Mouse (Mus musculus) kidney, postnatal 10 days (tissue): Measurements from ENCODE around the gene Eml3.
"Not testable (repeated sequence)": the region's sequence is repeated elsewhere in the genome, so short reads cannot be mapped to it uniquely, and the experiment has no call there.

Experiments used
- DNase-seq: peaks from one replicate; pipeline ENCODE4 v3.0.0; 2021; ENCODE audit warnings: mixed read lengths

Gene Eml3

GRCm38 (mm10) chr19:8929224-8930088 lies at the start of gene Eml3, which contains the start of gene Rom1:
Gene Eml3, plus strand, starts transcription at chr19:8929552.
Gene Rom1, minus strand, starts transcription at chr19:8929356.
- DNase-seq = peak; percentile 93

- peak; percentile 93 for DNase-seq
These were observed 48.9 kb upstream of the Eml3 start, which contains the start of gene Uqcc3 for GRCm38 (mm10) chr19:8880311-8881033. Gene Uqcc3, minus strand, starts transcription at chr19:8880923.

- no peak for DNase-seq
These were observed 48.3 kb upstream of the Eml3 start for GRCm38 (mm10) chr19:8881034-8881392.

- DNase-seq = no peak
These were observed 45.7 kb upstream of the Eml3 start, which contains the start of the genes Lbhd1 and Gm49403 for GRCm38 (mm10) chr19:8883616-8884015. Gene Lbhd1, plus strand, starts transcription at chr19:8883732. Gene Gm49403, plus strand, starts transcription at chr19:8883930.

GRCm38 (mm10) chr19:8886916-8887584 lies 42.3 kb upstream of the Eml3 start:
- no peak for DNase-seq

- no peak for DNase-seq
These were observed 41.5 kb upstream of the Eml3 start for GRCm38 (mm10) chr19:8887585-8888463.

- peak; percentile 97 for DNase-seq
These were observed 40.6 kb upstream of the Eml3 start, which contains the start of the genes 1810009A15Rik and Gm49416 for GRCm38 (mm10) chr19:8888511-8889385. Gene 1810009A15Rik, plus strand, starts transcription at chr19:8888853. Gene Gm49416, plus strand, starts transcription at chr19:8888926.

- peak; percentile 89 for DNase-seq
These were observed 36.3 kb upstream of the Eml3 start, which contains the start of gene Ints5 for GRCm38 (mm10) chr19:8892829-8893766. Gene Ints5, plus strand, starts transcription at chr19:8893005.

GRCm38 (mm10) chr19:8895397-8895960 lies 33.9 kb upstream of the Eml3 start:
- no peak for DNase-seq

GRCm38 (mm10) chr19:8896231-8896630 lies 33.1 kb upstream of the Eml3 start:
- DNase-seq = not testable (repeated sequence)

- DNase-seq = peak; percentile 74
These were observed 32.0 kb upstream of the Eml3 start for GRCm38 (mm10) chr19:8897211-8897864.

- peak; percentile 98 for DNase-seq
These were observed 31.4 kb upstream of the Eml3 start, which contains the start of gene Ganab for GRCm38 (mm10) chr19:8897865-8898495. Gene Ganab, plus strand, starts transcription at chr19:8898071.

- DNase-seq = no peak
These were observed 30.8 kb upstream of the Eml3 start for GRCm38 (mm10) chr19:8898576-8898975.

- DNase-seq = peak; percentile 59
These were observed 30.3 kb upstream of the Eml3 start for GRCm38 (mm10) chr19:8899079-8899478.

- no peak for DNase-seq
These were observed 25.9 kb upstream of the Eml3 start for GRCm38 (mm10) chr19:8903412-8903811.

- DNase-seq = no peak
These were observed 20.8 kb upstream of the Eml3 start for GRCm38 (mm10) chr19:8908531-8908930.

- DNase-seq = no peak
These were observed 17.5 kb upstream of the Eml3 start for GRCm38 (mm10) chr19:8911810-8912209.

- DNase-seq = no peak
These were observed 15.1 kb upstream of the Eml3 start for GRCm38 (mm10) chr19:8914212-8914611.
